Mouse (Mus musculus): Measurements from ENCODE around the gene Klhl6. TPM values are rescaled to one million over a fixed set of nuclear protein-coding genes. Genes with fewer than 3 reads are reported as not detected.
A peak's percentile ranks its signal among the peaks of the same experiment; 100 is the strongest.

Gene Klhl6
- total and polyA plus RNA-seq, 3 experiments, result 39.2 to 66.8 (median 65.0) TPM

DNA sequence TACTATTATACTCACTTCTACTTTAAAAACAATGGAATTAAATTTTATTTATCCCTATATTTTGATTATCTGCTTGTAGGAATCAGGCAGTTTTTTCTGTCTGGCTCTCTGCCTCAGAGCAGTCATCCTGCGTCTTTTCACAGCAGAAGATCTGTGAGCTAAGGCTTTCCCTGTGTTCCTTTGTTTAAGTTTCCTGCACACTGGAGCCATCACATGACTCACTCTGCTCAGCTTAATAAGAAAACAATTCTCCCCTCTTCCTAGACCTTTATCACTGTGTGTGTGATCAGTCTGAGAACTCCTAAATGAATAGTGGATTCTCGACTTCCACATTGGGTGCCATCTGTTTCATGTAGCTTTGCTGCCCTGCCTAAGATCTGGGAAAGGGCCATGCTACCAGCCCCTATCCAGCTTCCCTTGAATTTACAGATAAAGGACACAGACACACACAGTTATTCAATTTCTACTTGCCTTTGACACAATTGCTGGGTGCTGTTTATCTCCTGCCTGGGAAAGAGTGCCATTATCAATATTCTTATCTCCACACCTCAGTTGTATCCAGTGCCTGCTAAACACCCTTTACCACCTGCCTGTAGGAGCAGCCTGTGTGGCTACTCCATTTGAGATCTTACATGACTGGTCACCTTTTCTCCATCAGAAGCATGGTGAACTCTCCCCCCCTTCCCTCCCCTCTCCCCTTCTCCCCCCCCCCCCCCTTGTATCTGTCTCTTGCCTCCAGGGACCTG lies 77.9 kb downstream of the Klhl6 start:
- no peaks in the 10 kb centered on the region for H3K27me3 ChIP-seq (replicated peaks)
- H3K4me2 ChIP-seq (ENCODE audit: insufficient read depth, low read depth, poor library complexity, severe bottlenecking), result no peak overlapping the region
- no peak overlapping the region for H3K4me3 ChIP-seq (replicated peaks in 1 of 3; ENCODE audit: low read depth in 2 of 3, low read length in 2 of 3, poor library complexity in 1 of 3)
- dilution Hi-C loops (cut with MboI; ENCODE audit: extremely low pct_ligation_motif_present, extremely low pct_unique_long_range_greater_than_20kb, low sequenced_read_pairs) (no loop called here), in situ Hi-C loops (cut with MboI; ENCODE audit: low pct_ligation_motif_present, low pct_unique_long_range_greater_than_20kb, low sequenced_read_pairs) (loop anchor here (10.0 kb wide), 1 partner anchor 190 kb away; the partner anchor contains the start of gene Klhl24)
- H3K9me3 ChIP-seq (replicated peaks; ENCODE audit: low read length), result no peaks in the 10 kb centered on the region
- no peak overlapping the region for H3K27ac ChIP-seq (ENCODE audit: insufficient read depth, low read depth)
- H3K9ac ChIP-seq (ENCODE audit: insufficient read depth, low read depth), result no peak overlapping the region
- H3K4me1 ChIP-seq (ENCODE audit: control insufficient read depth in 1 of 2, insufficient read depth in 2 of 2), result peaks cover 4 to 40% of the 10 kb centered on the region in 2 experiments
- no peaks in the 10 kb centered on the region for H3K79me2 ChIP-seq (replicated peaks; ENCODE audit: control insufficient read depth, extremely low read depth, insufficient read depth, poor library complexity, severe bottlenecking)
- TF ChIP-seq ZC3H11A (IDR thresholded peaks at IDR 0.05; ENCODE audit: low read depth, low read length), result no peak
- no peak for TF ChIP-seq JUND (conservative IDR thresholded peaks at IDR 0.05; ENCODE audit: low read depth, low read length)
- TF ChIP-seq RAD21 (IDR thresholded peaks at IDR 0.05; ENCODE audit: low read depth, low read length), result no peak
- TF ChIP-seq CTCF (conservative IDR thresholded peaks at IDR 0.05 in 1 of 2, IDR thresholded peaks at IDR 0.05 in 1 of 2; ENCODE audit: low read depth in 2 of 2, low read length in 2 of 2), result no peak
- no peak for TF ChIP-seq CHD1 (IDR thresholded peaks at IDR 0.05; ENCODE audit: low read depth, low read length)
- TF ChIP-seq RCOR1 (conservative IDR thresholded peaks at IDR 0.05; ENCODE audit: low read depth, low read length), result no peak
- TF ChIP-seq ETS1 (conservative IDR thresholded peaks at IDR 0.05; ENCODE audit: low read depth, low read length), result no peak
- no peak for TF ChIP-seq TBP (conservative IDR thresholded peaks at IDR 0.05; ENCODE audit: low read depth, low read length)
- TF ChIP-seq ZMIZ1 (IDR thresholded peaks at IDR 0.05; ENCODE audit: low read depth, low read length), result no peak
- no peak for TF ChIP-seq SMC3 (IDR thresholded peaks at IDR 0.05; ENCODE audit: low read depth, low read length)
- TF ChIP-seq KAT2A (IDR thresholded peaks at IDR 0.05; ENCODE audit: insufficient replicate concordance, low read length), result no peak
- H3K36me3 ChIP-seq (replicated peaks in 1 of 2; ENCODE audit: control insufficient read depth in 1 of 2, insufficient read depth in 1 of 2, low read length in 1 of 2), result no peaks in the 10 kb centered on the region
- no peak for DNase-seq (ENCODE audit: extremely low read depth)

- in situ Hi-C loops (cut with MboI; ENCODE audit: low pct_ligation_motif_present, low pct_unique_long_range_greater_than_20kb, low sequenced_read_pairs) (loop anchor here (10.0 kb wide), 1 partner anchor 191 kb away; the partner anchor contains the start of gene Klhl24), dilution Hi-C loops (cut with MboI; ENCODE audit: extremely low pct_ligation_motif_present, extremely low pct_unique_long_range_greater_than_20kb, low sequenced_read_pairs) (no loop called here)
- Histone ChIP-seq H3K36me3 (replicated peaks in 1 of 2; ENCODE audit: control insufficient read depth in 1 of 2, insufficient read depth in 1 of 2, low read length in 1 of 2) (no peaks in the 10 kb centered on the region), H3K79me2 (replicated peaks; ENCODE audit: control insufficient read depth, extremely low read depth, insufficient read depth, poor library complexity, severe bottlenecking) (no peaks in the 10 kb centered on the region), H3K9ac (ENCODE audit: insufficient read depth, low read depth) (no peak overlapping the region), H3K9me3 (replicated peaks; ENCODE audit: low read length) (no peaks in the 10 kb centered on the region), H3K4me1 (ENCODE audit: control insufficient read depth in 1 of 2, insufficient read depth in 2 of 2) (peaks cover 4 to 40% of the 10 kb centered on the region in 2 experiments), H3K4me3 (replicated peaks in 1 of 3; ENCODE audit: low read depth in 2 of 3, low read length in 2 of 3, poor library complexity in 1 of 3) (no peak overlapping the region), H3K27ac (ENCODE audit: insufficient read depth, low read depth) (no peak overlapping the region), H3K27me3 (replicated peaks) (no peaks in the 10 kb centered on the region), H3K4me2 (ENCODE audit: insufficient read depth, low read depth, poor library complexity, severe bottlenecking) (no peak overlapping the region)
- TF ChIP-seq POLR2AphosphoS2 (IDR thresholded peaks at IDR 0.05; ENCODE audit: low read depth, low read length) (no peak), ETS1 (conservative IDR thresholded peaks at IDR 0.05; ENCODE audit: low read depth, low read length) (peak; percentile 40; the same call in 1 of the 2 replicates), USF2 (conservative IDR thresholded peaks at IDR 0.05; ENCODE audit: low read depth, low read length) (no peak), JUND (conservative IDR thresholded peaks at IDR 0.05; ENCODE audit: low read depth, low read length) (peak; percentile 59; the same call in 1 of the 2 replicates), MAX (IDR thresholded peaks at IDR 0.05; ENCODE audit: low read length) (0 out of 2 replicates have a peak, but pooled peaks have one; percentile 17), USF1 (IDR thresholded peaks at IDR 0.05; ENCODE audit: low read depth, low read length) (no peak), SIN3A (IDR thresholded peaks at IDR 0.05; ENCODE audit: low read length) (no peak), EP300 (IDR thresholded peaks at IDR 0.05; ENCODE audit: low read length) (peak; percentile 60), MEF2A (IDR thresholded peaks at IDR 0.05; ENCODE audit: borderline replicate concordance, low read depth, low read length) (peak; percentile 84), CHD2 (IDR thresholded peaks at IDR 0.05; ENCODE audit: low read length) (0 out of 2 replicates have a peak, but pooled peaks have one; percentile 19), HCFC1 (IDR thresholded peaks at IDR 0.05; ENCODE audit: low read depth, low read length) (no peak), RCOR1 (conservative IDR thresholded peaks at IDR 0.05; ENCODE audit: low read depth, low read length) (0 out of 2 replicates have a peak, but pooled peaks have one; percentile 64), IRF4 (IDR thresholded peaks at IDR 0.05; ENCODE audit: low read depth, low read length) (peak; percentile 76; the same call in 1 of the 2 replicates), JUN (IDR thresholded peaks at IDR 0.05; ENCODE audit: insufficient read depth, low read depth, low read length) (peak; percentile 42)
- no peak for DNase-seq (ENCODE audit: extremely low read depth)
Measured at GRCm38 (mm10) chr16:19903792-19904191, 79.0 kb downstream of the Klhl6 start.
